Mouse (Mus musculus): ENCODE measurements around the gene E2f2. TPM values are rescaled to one million over a fixed set of nuclear protein-coding genes. Genes with fewer than 3 reads are reported as not detected.

E2f2 gene
- total and polyA plus RNA-seq, 3 experiments = 14.1 to 70.3 (median 45.9) TPM

- H3K4me3 ChIP-seq (ENCODE audit: low read depth, low read length) = peak overlapping the region; percentile 56; the same call in 1 of the 2 replicates
- TF ChIP-seq GATA1 (IDR thresholded peaks at IDR 0.05; ENCODE audit: borderline replicate concordance, low read length) (no peak), POLR2AphosphoS5 (IDR thresholded peaks at IDR 0.05; ENCODE audit: insufficient replicate concordance, low read depth, low read length) (no peak), TAL1 (conservative IDR thresholded peaks at IDR 0.05; ENCODE audit: low read depth, low read length) (no peak), CTCF (IDR thresholded peaks at IDR 0.05; ENCODE audit: low read depth, low read length) (no peak), GATA2 (IDR thresholded peaks at IDR 0.05; ENCODE audit: borderline replicate concordance, low read depth, low read length) (no peak)
Observed at GRCm38 (mm10) chr4:136176022-136176552, 3.9 kb downstream of the E2f2 start.

GRCm38 (mm10) chr4:136177244-136177611 lies 5.0 kb downstream of the E2f2 start:
- no peaks in the 10 kb centered on the region for H3K9me3 ChIP-seq (replicated peaks)
- ATAC-seq (ENCODE audit: extremely low read depth, insufficient number of reproducible peaks, low FRiP score, poor library complexity, severe bottlenecking) (no peak), DNase-seq (ENCODE audit: low spot score) (no peak)
- no peaks in the 10 kb centered on the region for H3K27me3 ChIP-seq (ENCODE audit: insufficient read depth, low read length)
- H3K36me3 ChIP-seq (replicated peaks) = peaks cover 76% of the 10 kb centered on the region
- peaks cover 86% of the 10 kb centered on the region for H3K4me1 ChIP-seq (ENCODE audit: insufficient read depth, low read depth, low read length)
- H3K4me3 ChIP-seq (ENCODE audit: low read depth, low read length) = peak overlapping the region; percentile 68; the same call in 1 of the 2 replicates
- TF ChIP-seq CTCF (IDR thresholded peaks at IDR 0.05; ENCODE audit: low read depth, low read length) (no peak), POLR2AphosphoS5 (IDR thresholded peaks at IDR 0.05; ENCODE audit: insufficient replicate concordance, low read depth, low read length) (no peak), GATA2 (IDR thresholded peaks at IDR 0.05; ENCODE audit: borderline replicate concordance, low read depth, low read length) (no peak), TAL1 (conservative IDR thresholded peaks at IDR 0.05; ENCODE audit: low read depth, low read length) (no peak), GATA1 (IDR thresholded peaks at IDR 0.05; ENCODE audit: borderline replicate concordance, low read length) (no peak)

More at GRCm38 (mm10) chr4:136176022-136176552, 3.9 kb downstream of the E2f2 start:
- no peaks in the 10 kb centered on the region for H3K9me3 ChIP-seq (replicated peaks)
- H3K27me3 ChIP-seq (ENCODE audit: insufficient read depth, low read length) = no peaks in the 10 kb centered on the region
- H3K36me3 ChIP-seq (replicated peaks) = peaks cover 66% of the 10 kb centered on the region
- DNase-seq (ENCODE audit: low spot score) = no peak
- peaks cover 89% of the 10 kb centered on the region for H3K4me1 ChIP-seq (ENCODE audit: insufficient read depth, low read depth, low read length)
- no peak for ATAC-seq (ENCODE audit: extremely low read depth, insufficient number of reproducible peaks, low FRiP score, poor library complexity, severe bottlenecking)

- peaks cover 82% of the 10 kb centered on the region for H3K36me3 ChIP-seq (replicated peaks)
- H3K4me3 ChIP-seq (ENCODE audit: low read depth, low read length) = peak overlapping the region; percentile 68; the same call in 1 of the 2 replicates
- peak; percentile 80 for DNase-seq (ENCODE audit: low spot score)
- peaks cover 84% of the 10 kb centered on the region for H3K4me1 ChIP-seq (ENCODE audit: insufficient read depth, low read depth, low read length)
- peak; percentile 60 for ATAC-seq (ENCODE audit: extremely low read depth, insufficient number of reproducible peaks, low FRiP score, poor library complexity, severe bottlenecking)
- H3K27me3 ChIP-seq (ENCODE audit: insufficient read depth, low read length) = no peaks in the 10 kb centered on the region
- H3K9me3 ChIP-seq (replicated peaks) = no peaks in the 10 kb centered on the region
- no peak for TF ChIP-seq POLR2AphosphoS5 (IDR thresholded peaks at IDR 0.05; ENCODE audit: insufficient replicate concordance, low read depth, low read length)
- no peak for TF ChIP-seq GATA2 (IDR thresholded peaks at IDR 0.05; ENCODE audit: borderline replicate concordance, low read depth, low read length)
- TF ChIP-seq CTCF (IDR thresholded peaks at IDR 0.05; ENCODE audit: low read depth, low read length) = no peak
- no peak for TF ChIP-seq GATA1 (IDR thresholded peaks at IDR 0.05; ENCODE audit: borderline replicate concordance, low read length)
- peak; percentile 81 for TF ChIP-seq TAL1 (conservative IDR thresholded peaks at IDR 0.05; ENCODE audit: low read depth, low read length)
Observed at GRCm38 (mm10) chr4:136177612-136178474, 5.6 kb downstream of the E2f2 start.

- Histone ChIP-seq H3K36me3 (replicated peaks) (peaks cover 89% of the 10 kb centered on the region), H3K4me3 (ENCODE audit: low read depth, low read length) (peak overlapping the region; percentile 68; the same call in 1 of the 2 replicates), H3K4me1 (ENCODE audit: insufficient read depth, low read depth, low read length) (peaks cover 78% of the 10 kb centered on the region), H3K9me3 (replicated peaks) (no peaks in the 10 kb centered on the region), H3K27me3 (ENCODE audit: insufficient read depth, low read length) (no peaks in the 10 kb centered on the region)
- no peak for ATAC-seq (ENCODE audit: extremely low read depth, insufficient number of reproducible peaks, low FRiP score, poor library complexity, severe bottlenecking)
- DNase-seq (ENCODE audit: low spot score) = no peak
- TF ChIP-seq TAL1 (conservative IDR thresholded peaks at IDR 0.05; ENCODE audit: low read depth, low read length) = no peak
- TF ChIP-seq GATA1 (IDR thresholded peaks at IDR 0.05; ENCODE audit: borderline replicate concordance, low read length) = no peak
- TF ChIP-seq CTCF (IDR thresholded peaks at IDR 0.05; ENCODE audit: low read depth, low read length) = no peak
- no peak for TF ChIP-seq POLR2AphosphoS5 (IDR thresholded peaks at IDR 0.05; ENCODE audit: insufficient replicate concordance, low read depth, low read length)
Observed at GRCm38 (mm10) chr4:136178475-136178921, 6.3 kb downstream of the E2f2 start.

- Histone ChIP-seq H3K4me1 (ENCODE audit: insufficient read depth, low read depth, low read length) (peaks cover 71% of the 10 kb centered on the region), H3K9me3 (replicated peaks) (no peaks in the 10 kb centered on the region), H3K4me3 (ENCODE audit: low read depth, low read length) (no peak overlapping the region; the same call in 1 of the 2 replicates), H3K36me3 (replicated peaks) (peaks cover 92% of the 10 kb centered on the region), H3K27me3 (ENCODE audit: insufficient read depth, low read length) (no peaks in the 10 kb centered on the region)
- ATAC-seq (ENCODE audit: extremely low read depth, insufficient number of reproducible peaks, low FRiP score, poor library complexity, severe bottlenecking) (no peak), DNase-seq (ENCODE audit: low spot score) (no peak)
- TF ChIP-seq CTCF (IDR thresholded peaks at IDR 0.05; ENCODE audit: low read depth, low read length) (no peak), POLR2AphosphoS5 (IDR thresholded peaks at IDR 0.05; ENCODE audit: insufficient replicate concordance, low read depth, low read length) (no peak)
Observed at GRCm38 (mm10) chr4:136179456-136179855, 7.3 kb downstream of the E2f2 start.

- H3K4me1 ChIP-seq (ENCODE audit: insufficient read depth, low read depth, low read length) = peaks cover 67% of the 10 kb centered on the region
- peaks cover 92% of the 10 kb centered on the region for H3K36me3 ChIP-seq (replicated peaks)
- DNase-seq (ENCODE audit: low spot score) (peak; percentile 75), ATAC-seq (ENCODE audit: extremely low read depth, insufficient number of reproducible peaks, low FRiP score, poor library complexity, severe bottlenecking) (no peak)
- H3K4me3 ChIP-seq (ENCODE audit: low read depth, low read length) = no peak overlapping the region; the same call in 1 of the 2 replicates
- H3K9me3 ChIP-seq (replicated peaks) = no peaks in the 10 kb centered on the region
- TF ChIP-seq TAL1 (conservative IDR thresholded peaks at IDR 0.05; ENCODE audit: low read depth, low read length) = no peak
- peak; percentile 71 for TF ChIP-seq CTCF (IDR thresholded peaks at IDR 0.05; ENCODE audit: low read depth, low read length)
- no peaks in the 10 kb centered on the region for H3K27me3 ChIP-seq (ENCODE audit: insufficient read depth, low read length)
Observed at GRCm38 (mm10) chr4:136179998-136180397, 7.8 kb downstream of the E2f2 start.

Data from G1E (cell line).